Mouse (Mus musculus): ENCODE measurements around the gene Gpr183. TPM values are rescaled to one million over a fixed set of nuclear protein-coding genes. Genes with fewer than 3 reads are reported as not detected.

Gene Gpr183
- polyA plus RNA-seq, 1 experiment, result not detected

GRCm38 (mm10) chr14:121967095-121967494 is 2.1 kb upstream of the Gpr183 start:
- no peak overlapping the region for H3K4me3 ChIP-seq (ENCODE audit: low read depth, low read length)
- no peak overlapping the region for H3K9ac ChIP-seq (ENCODE audit: low read depth, poor library complexity, severe bottlenecking)
- TF ChIP-seq POLR2A (IDR thresholded peaks at IDR 0.05; ENCODE audit: insufficient read depth, low read length) (no peak), EP300 (IDR thresholded peaks at IDR 0.05; ENCODE audit: insufficient read depth, low read depth, low read length) (no peak), CTCF (IDR thresholded peaks at IDR 0.05; ENCODE audit: low read depth, low read length) (no peak)
- no peaks in the 10 kb centered on the region for H3K9me3 ChIP-seq (replicated peaks; ENCODE audit: control insufficient read depth, insufficient read depth, low read length, poor library complexity, severe bottlenecking)
- no peaks in the 10 kb centered on the region for H3K36me3 ChIP-seq (ENCODE audit: control insufficient read depth, insufficient read depth, low read length, poor library complexity, severe bottlenecking)
- no peaks in the 10 kb centered on the region for H3K27me3 ChIP-seq (ENCODE audit: control insufficient read depth, insufficient read depth, low read length, poor library complexity, severe bottlenecking)
- H3K27ac ChIP-seq (ENCODE audit: insufficient read depth, low read length), result no peak overlapping the region
- no peaks in the 10 kb centered on the region for H3K4me1 ChIP-seq (ENCODE audit: control insufficient read depth, insufficient read depth, low read length)

- no peak for TF ChIP-seq EP300 (IDR thresholded peaks at IDR 0.05; ENCODE audit: insufficient read depth, low read depth, low read length)
- TF ChIP-seq POLR2A (IDR thresholded peaks at IDR 0.05; ENCODE audit: insufficient read depth, low read length), result no peak
- no peak for TF ChIP-seq CTCF (IDR thresholded peaks at IDR 0.05; ENCODE audit: low read depth, low read length)
- H3K36me3 ChIP-seq (ENCODE audit: control insufficient read depth, insufficient read depth, low read length, poor library complexity, severe bottlenecking), result no peaks in the 10 kb centered on the region
- no peak overlapping the region for H3K9ac ChIP-seq (ENCODE audit: low read depth, poor library complexity, severe bottlenecking)
- no peak overlapping the region for H3K27ac ChIP-seq (ENCODE audit: insufficient read depth, low read length)
- no peak overlapping the region for H3K4me3 ChIP-seq (ENCODE audit: low read depth, low read length)
- H3K4me1 ChIP-seq (ENCODE audit: control insufficient read depth, insufficient read depth, low read length), result no peaks in the 10 kb centered on the region
- no peaks in the 10 kb centered on the region for H3K27me3 ChIP-seq (ENCODE audit: control insufficient read depth, insufficient read depth, low read length, poor library complexity, severe bottlenecking)
- no peaks in the 10 kb centered on the region for H3K9me3 ChIP-seq (replicated peaks; ENCODE audit: control insufficient read depth, insufficient read depth, low read length, poor library complexity, severe bottlenecking)
These were observed 466 bp upstream of the Gpr183 start for GRCm38 (mm10) chr14:121965461-121965860.

DNA sequence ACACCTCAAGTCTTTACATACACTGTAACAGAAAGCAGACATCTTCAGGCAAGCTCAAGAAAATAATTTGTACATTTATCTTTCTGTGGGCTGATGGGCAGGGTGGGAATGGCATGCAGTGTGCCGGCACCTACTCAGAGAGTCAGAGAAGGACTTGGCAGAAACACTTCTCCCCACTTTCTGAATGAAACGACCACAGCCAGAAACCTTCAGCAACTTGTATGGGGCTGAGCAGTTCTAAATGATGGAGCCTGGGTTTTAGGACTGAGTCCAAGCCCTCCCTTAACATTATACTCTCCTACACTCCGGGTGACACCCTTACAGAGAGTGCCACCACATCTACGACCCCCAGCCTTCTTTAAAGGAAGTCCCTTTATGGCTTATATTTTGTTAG is 1.1 kb downstream of the Gpr183 start:
- TF ChIP-seq POLR2A (IDR thresholded peaks at IDR 0.05; ENCODE audit: insufficient read depth, low read length), result no peak
- TF ChIP-seq CTCF (IDR thresholded peaks at IDR 0.05; ENCODE audit: low read depth, low read length), result no peak
- no peak for TF ChIP-seq EP300 (IDR thresholded peaks at IDR 0.05; ENCODE audit: insufficient read depth, low read depth, low read length)
- H3K4me3 ChIP-seq (ENCODE audit: low read depth, low read length), result no peak overlapping the region
- H3K36me3 ChIP-seq (ENCODE audit: control insufficient read depth, insufficient read depth, low read length, poor library complexity, severe bottlenecking), result no peaks in the 10 kb centered on the region
- no peaks in the 10 kb centered on the region for H3K27me3 ChIP-seq (ENCODE audit: control insufficient read depth, insufficient read depth, low read length, poor library complexity, severe bottlenecking)
- no peaks in the 10 kb centered on the region for H3K4me1 ChIP-seq (ENCODE audit: control insufficient read depth, insufficient read depth, low read length)
- H3K9me3 ChIP-seq (replicated peaks; ENCODE audit: control insufficient read depth, insufficient read depth, low read length, poor library complexity, severe bottlenecking), result no peaks in the 10 kb centered on the region
- no peak overlapping the region for H3K27ac ChIP-seq (ENCODE audit: insufficient read depth, low read length)
- H3K9ac ChIP-seq (ENCODE audit: low read depth, poor library complexity, severe bottlenecking), result no peak overlapping the region

DNA sequence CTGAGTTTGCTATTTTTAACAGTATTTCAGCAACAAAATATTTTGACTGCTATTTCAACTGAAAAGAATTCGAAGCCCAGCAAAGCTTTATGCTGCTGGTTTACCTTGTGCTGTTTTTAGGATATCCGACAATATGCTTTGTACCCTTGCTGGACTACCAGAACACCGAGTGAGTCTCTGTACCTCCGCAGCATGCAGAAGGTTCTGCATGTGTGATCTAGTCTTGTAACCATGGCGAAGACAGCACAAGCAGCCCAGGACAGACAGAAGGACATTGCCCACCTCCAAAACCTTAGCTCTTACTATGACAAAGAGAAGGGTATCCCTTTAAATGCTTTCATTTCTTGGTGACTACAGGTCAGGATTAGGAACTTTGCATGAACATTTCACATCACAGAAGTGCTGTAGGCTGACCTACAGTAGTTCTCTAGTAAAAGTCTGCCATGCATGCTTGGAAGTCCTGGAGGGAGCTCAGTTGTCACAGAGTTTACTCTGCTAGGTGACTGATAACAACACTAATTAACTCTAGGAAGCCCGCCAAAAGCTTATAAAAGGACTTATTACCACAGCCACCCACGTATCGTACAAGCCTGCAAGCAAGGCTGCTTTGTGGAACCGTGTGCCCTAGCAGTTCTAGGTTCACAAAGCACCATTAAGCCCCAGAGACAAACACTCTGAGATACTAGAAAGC is 1.6 kb downstream of the Gpr183 start:
- Histone ChIP-seq H3K36me3 (ENCODE audit: control insufficient read depth, insufficient read depth, low read length, poor library complexity, severe bottlenecking) (no peaks in the 10 kb centered on the region), H3K27ac (ENCODE audit: insufficient read depth, low read length) (no peak overlapping the region), H3K9ac (ENCODE audit: low read depth, poor library complexity, severe bottlenecking) (no peak overlapping the region), H3K4me1 (ENCODE audit: control insufficient read depth, insufficient read depth, low read length) (no peaks in the 10 kb centered on the region), H3K4me3 (ENCODE audit: low read depth, low read length) (no peak overlapping the region), H3K27me3 (ENCODE audit: control insufficient read depth, insufficient read depth, low read length, poor library complexity, severe bottlenecking) (no peaks in the 10 kb centered on the region), H3K9me3 (replicated peaks; ENCODE audit: control insufficient read depth, insufficient read depth, low read length, poor library complexity, severe bottlenecking) (no peaks in the 10 kb centered on the region)
- TF ChIP-seq EP300 (IDR thresholded peaks at IDR 0.05; ENCODE audit: insufficient read depth, low read depth, low read length) (no peak), CTCF (IDR thresholded peaks at IDR 0.05; ENCODE audit: low read depth, low read length) (no peak), POLR2A (IDR thresholded peaks at IDR 0.05; ENCODE audit: insufficient read depth, low read length) (no peak)

DNA sequence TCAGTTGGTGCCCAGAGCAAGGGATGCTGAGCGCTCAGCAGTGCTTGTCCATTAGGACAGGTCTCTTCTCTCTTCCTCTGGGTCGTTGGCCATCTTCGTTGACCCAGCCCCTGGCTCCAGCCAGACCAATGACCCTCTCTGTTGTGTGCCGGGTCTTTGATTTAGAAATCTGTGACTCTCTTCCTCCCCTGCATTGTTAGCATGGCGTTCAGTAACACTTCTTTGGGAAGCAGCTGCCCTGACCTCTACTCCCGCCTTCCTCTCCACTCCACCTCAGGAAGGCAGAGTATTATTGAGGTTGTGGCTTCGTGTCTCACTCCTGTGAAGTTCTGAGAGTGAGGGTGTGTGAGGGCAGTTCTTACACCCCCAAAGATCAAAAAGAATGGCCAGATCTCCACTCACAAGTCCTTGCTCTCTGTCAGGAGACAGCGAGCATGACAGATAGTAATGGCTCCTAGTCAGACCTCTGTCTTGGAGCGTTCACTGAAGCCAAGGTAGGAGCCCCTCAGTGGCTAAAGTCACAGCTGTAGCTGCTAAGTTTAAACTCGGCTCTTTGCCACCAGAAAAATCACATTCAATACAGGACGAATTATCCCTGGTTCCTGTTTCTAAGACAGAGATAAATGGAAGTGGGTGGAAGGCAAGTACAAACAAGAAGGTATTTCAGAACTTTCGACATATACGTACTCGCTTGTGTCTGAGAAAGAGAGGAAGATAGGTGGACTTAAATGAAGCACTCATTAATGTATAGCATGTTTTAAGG is 2.7 kb downstream of the Gpr183 start:
- TF ChIP-seq EP300 (IDR thresholded peaks at IDR 0.05; ENCODE audit: insufficient read depth, low read depth, low read length), result no peak
- no peak for TF ChIP-seq POLR2A (IDR thresholded peaks at IDR 0.05; ENCODE audit: insufficient read depth, low read length)
- no peak for TF ChIP-seq CTCF (IDR thresholded peaks at IDR 0.05; ENCODE audit: low read depth, low read length)
- H3K9me3 ChIP-seq (replicated peaks; ENCODE audit: control insufficient read depth, insufficient read depth, low read length, poor library complexity, severe bottlenecking), result no peaks in the 10 kb centered on the region
- H3K36me3 ChIP-seq (ENCODE audit: control insufficient read depth, insufficient read depth, low read length, poor library complexity, severe bottlenecking), result no peaks in the 10 kb centered on the region
- no peaks in the 10 kb centered on the region for H3K4me1 ChIP-seq (ENCODE audit: control insufficient read depth, insufficient read depth, low read length)
- no peaks in the 10 kb centered on the region for H3K27me3 ChIP-seq (ENCODE audit: control insufficient read depth, insufficient read depth, low read length, poor library complexity, severe bottlenecking)
- no peak overlapping the region for H3K27ac ChIP-seq (ENCODE audit: insufficient read depth, low read length)
- H3K9ac ChIP-seq (ENCODE audit: low read depth, poor library complexity, severe bottlenecking), result no peak overlapping the region
- no peak overlapping the region for H3K4me3 ChIP-seq (ENCODE audit: low read depth, low read length)
